Mouse (Mus musculus) left cerebral cortex, postnatal 10 days (tissue): ENCODE results near the gene Ctnnd1. TPM values are rescaled to one million over a fixed set of nuclear protein-coding genes. Genes with fewer than 3 reads are reported as not detected.
"Not testable (repeated sequence)": the region's sequence is repeated elsewhere in the genome, so short reads cannot be mapped to it uniquely, and the experiment has no call there.

ENCODE experiments used
- DNase-seq, 2 experiments: peaks; one replicate each; pipeline ENCODE4 v3.0.0; 2021 to 2022; ENCODE audit warnings: low spot score in 2 of 2, mixed read lengths in 1 of 2; ENCODE audit errors: extremely low spot score in 1 of 2
- intact Hi-C: fragments of 180-260 bp; cut with DNase I; formaldehyde crosslinking; loops from one replicate; pipeline ENCODE4 v1.15.1; 2025
- total RNA-seq, 2 experiments: library from RNA; stranded (reverse); gene quantifications; 2 replicates each; pipeline ENCODE4 v1.2.3; 2021

The Ctnnd1 gene
- 10 to 100 TPM; 61.3 to 64.7 TPM for total RNA-seq

DNA sequence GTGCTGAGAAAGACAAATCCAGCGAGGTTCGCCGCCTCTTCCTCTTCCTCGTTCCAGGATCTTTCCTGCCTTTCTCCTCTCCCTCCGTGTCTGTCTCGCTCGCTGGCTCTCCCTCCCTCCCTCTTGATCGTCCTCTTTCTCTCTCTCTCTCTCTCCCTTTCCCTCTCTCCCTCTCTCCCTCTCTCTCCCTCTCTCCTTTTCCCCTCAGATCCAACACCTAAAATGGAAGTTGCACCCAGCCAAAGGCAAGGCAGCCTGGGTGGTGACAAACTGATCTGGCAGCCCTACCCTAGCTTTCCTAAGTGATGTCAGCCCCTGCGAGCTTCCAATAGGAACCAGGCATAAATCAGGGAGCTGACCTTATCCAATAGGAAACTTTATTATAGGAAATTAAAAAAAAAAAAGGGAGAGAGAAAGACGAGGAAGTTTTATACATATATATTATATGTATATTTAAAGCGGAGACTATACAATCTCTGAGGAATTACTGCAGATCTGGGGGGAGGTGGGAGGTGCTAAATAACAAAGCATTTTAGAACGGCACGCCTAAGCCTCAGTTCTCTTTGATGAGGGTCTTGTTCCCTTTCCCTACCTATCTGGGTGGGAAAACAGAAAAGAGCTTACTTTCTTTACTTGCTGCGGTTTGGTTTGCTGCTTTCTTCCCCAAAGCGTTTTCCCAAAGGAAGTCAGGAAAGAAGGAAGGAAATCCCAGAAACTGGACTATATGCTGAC is at the start of gene Ctnnd1:
Gene Ctnnd1 (minus strand): TSS at position 302 of the 732 bp plus-strand sequence.
- DNase-seq: peak; percentile 89 to 92
- intact Hi-C loops: no loop called here

GRCm38 (mm10) chr2:84695007-84695695 is 44.6 kb upstream of the Ctnnd1 start:
- DNase-seq: no peak
- intact Hi-C loops: no loop called here

- no peak for DNase-seq
- intact Hi-C loops: no loop called here
These were observed 39.5 kb upstream of the Ctnnd1 start for GRCm38 (mm10) chr2:84690050-84690449.

GRCm38 (mm10) chr2:84688080-84688844 is 37.7 kb upstream of the Ctnnd1 start:
- DNase-seq: no peak
- intact Hi-C loops: no loop called here

- intact Hi-C loops: no loop called here
These were observed 32.1 kb upstream of the Ctnnd1 start for GRCm38 (mm10) chr2:84682605-84683183.

GRCm38 (mm10) chr2:84679016-84679415 is 28.5 kb upstream of the Ctnnd1 start, which contains the start of gene Tmx2:
TSS of gene Tmx2 (minus strand) at chr2:84679140.
- intact Hi-C loops: no loop called here
- DNase-seq: no peak

More at GRCm38 (mm10) chr2:84682605-84683183, 32.1 kb upstream of the Ctnnd1 start:
- no peak for DNase-seq

- peak; percentile 94 to 98 for DNase-seq
- intact Hi-C loops: no loop called here
These were observed 27.7 kb upstream of the Ctnnd1 start, which contains the start of the genes Gm28635 and Med19 for GRCm38 (mm10) chr2:84677968-84678880. TSS of gene Gm28635 (minus strand) at chr2:84678041. TSS of gene Med19 (plus strand) at chr2:84678402.

- intact Hi-C loops: no loop called here
- no peak for DNase-seq
These were observed 26.9 kb upstream of the Ctnnd1 start for GRCm38 (mm10) chr2:84677270-84677967.

DNA sequence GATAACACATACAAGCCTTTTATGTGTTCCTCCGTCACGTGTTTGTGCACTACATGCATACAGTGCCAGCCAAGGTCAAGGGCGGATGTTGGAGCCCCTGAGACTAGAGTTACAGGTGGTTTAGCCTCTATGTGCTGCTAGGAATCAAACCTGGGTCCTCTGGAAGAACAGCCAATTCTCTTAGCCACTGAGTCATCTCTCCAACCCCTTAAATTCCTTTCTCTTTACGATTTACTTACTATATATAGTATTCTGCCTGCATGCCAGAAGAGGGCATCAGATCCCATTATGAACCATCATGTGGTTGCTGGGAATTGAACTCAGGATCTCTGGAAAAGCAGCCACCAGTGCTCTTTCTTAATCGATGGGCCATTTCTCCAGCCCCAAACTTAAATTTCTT is 21.0 kb upstream of the Ctnnd1 start:
- DNase-seq: not testable (repeated sequence)

DNA sequence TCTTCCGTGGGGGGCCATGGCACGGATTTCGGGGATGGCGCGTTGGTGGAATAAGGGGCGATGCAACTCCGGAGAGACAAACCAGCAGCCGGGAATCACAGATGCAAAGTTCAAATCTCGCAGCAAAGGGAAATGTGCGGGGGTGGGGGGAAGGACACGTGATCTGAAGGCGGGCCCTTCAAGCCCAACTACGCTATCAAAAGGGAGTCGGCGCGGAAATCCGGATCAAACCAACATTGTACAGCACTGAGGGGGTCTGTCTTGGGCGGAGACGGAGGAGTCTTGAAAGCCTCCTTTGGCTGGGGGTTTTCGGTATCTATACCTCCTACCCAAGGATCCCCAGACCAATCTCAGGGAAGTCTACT is 20.0 kb upstream of the Ctnnd1 start, which contains the start of gene Selenoh:
Gene Selenoh (minus strand): TSS at position 202 of the 365 bp plus-strand sequence.
- intact Hi-C loops: no loop called here
- DNase-seq: peak; percentile 88 to 93

More for the DNA sequence above, 21.0 kb upstream of the Ctnnd1 start:
- intact Hi-C loops: not testable (repeated sequence)

- DNase-seq: no peak
- intact Hi-C loops: no loop called here
These were observed 19.4 kb upstream of the Ctnnd1 start for GRCm38 (mm10) chr2:84669828-84670568.

GRCm38 (mm10) chr2:84666081-84666480 is 15.5 kb upstream of the Ctnnd1 start:
- no peak for DNase-seq
- intact Hi-C loops: no loop called here

DNA sequence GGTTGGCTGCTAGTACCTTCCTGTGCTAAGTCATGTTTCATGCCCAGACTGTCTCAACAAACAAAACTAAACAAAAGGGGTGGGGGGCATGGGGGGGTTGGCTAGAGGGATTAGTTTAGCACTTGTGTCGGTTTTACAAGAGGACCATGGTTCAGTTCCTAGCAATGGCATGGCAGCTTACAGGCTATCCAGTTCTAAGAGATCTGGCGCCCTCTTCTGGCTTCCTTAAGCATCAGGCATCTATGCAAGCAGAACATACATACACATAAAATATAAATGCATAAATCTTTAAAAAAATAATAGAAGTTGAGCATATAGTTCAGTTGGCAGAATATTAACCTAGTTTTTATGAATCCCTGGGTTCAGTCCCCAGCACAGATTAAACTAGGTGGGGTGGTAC is 12.3 kb upstream of the Ctnnd1 start:
- DNase-seq: peak in 1 of 2 experiments; percentile 44
- intact Hi-C loops: loop anchor here (5.0 kb wide), 1 partner anchor 206 kb away; no protein-coding TSS in a partner anchor

GRCm38 (mm10) chr2:84660253-84660652 is 9.7 kb upstream of the Ctnnd1 start:
- intact Hi-C loops: loop anchor here (5.0 kb wide), 1 partner anchor 203 kb away; no protein-coding TSS in a partner anchor
- DNase-seq: peak; percentile 36 to 49

DNA sequence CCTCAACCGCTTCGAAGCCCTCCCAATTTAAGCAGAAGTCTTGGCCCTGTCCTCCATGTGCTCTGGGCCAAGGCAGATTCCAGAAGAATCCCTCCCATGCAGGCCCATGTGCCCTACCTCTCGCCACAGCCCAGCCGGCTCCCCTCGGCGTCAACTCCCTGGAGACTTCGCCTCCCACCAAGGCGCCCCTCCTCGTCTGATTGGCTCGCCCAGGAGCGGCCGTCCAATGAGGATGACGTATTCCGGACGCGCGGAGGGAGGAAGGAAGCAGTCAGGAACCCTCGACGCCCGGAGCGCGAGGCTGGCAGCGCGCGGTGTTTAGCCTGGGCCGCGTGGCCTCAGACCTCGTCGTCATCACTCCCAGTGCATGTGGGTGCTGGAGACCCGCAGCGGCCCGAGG is 8.2 kb upstream of the Ctnnd1 start, which contains the start of gene Btbd18:
Gene Btbd18 (plus strand): TSS at position 274 of the 400 bp plus-strand sequence.
- intact Hi-C loops: loop anchor here (5.0 kb wide), 1 partner anchor 42 kb away; no protein-coding TSS in a partner anchor
- no peak for DNase-seq

- intact Hi-C loops: loop anchor here (5.0 kb wide), 1 partner anchor 39 kb away; no protein-coding TSS in a partner anchor
These were observed 5.3 kb upstream of the Ctnnd1 start for GRCm38 (mm10) chr2:84655864-84656263.

More at GRCm38 (mm10) chr2:84655864-84656263, 5.3 kb upstream of the Ctnnd1 start:
- DNase-seq: no peak
